In genomic region chr19:9915935-9916334, GRCm38 (mm10) we compare ENCODE assay signal across 8 mouse cellular contexts. TPM values are rescaled to one million over a fixed set of nuclear protein-coding genes. Genes with fewer than 3 reads are reported as not detected.
DNase-seq lines count a peak whose midpoint lies in the region; ATAC-seq and TF ChIP-seq lines count a peak whose summit lies in the region.

No protein-coding gene starts in this region.

- H3K4me2 ChIP-seq in lung, embryonic 14.5 days = no peak overlapping the region

- DNase-seq in CD4-positive, CD25-positive, alpha-beta regulatory T cell, adult 2 months (ENCODE audit: low read depth, low spot score) = peak; percentile 91
- DNase-seq in adipocyte (ENCODE audit: low spot score) = peak; percentile 93
- DNase-seq in embryo, embryonic 10 days (ENCODE audit: low spot score) = peak; percentile 90
- DNase-seq in gastrocnemius, postnatal 25 days = peak; percentile 40
- DNase-seq in kidney, postnatal 36 days = peak; percentile 77 to 89
- DNase-seq in lung, embryonic 14.5 days = peak; percentile 94
- DNase-seq in ovary, postnatal 36 days (ENCODE audit: low spot score) = peak; percentile 61
- DNase-seq in thymus, postnatal 25 days = peak; percentile 83

- no peaks in the 10 kb centered on the region for H3K27me3 ChIP-seq in lung, embryonic 14.5 days (ENCODE audit: insufficient read depth, low read length)

- no peak overlapping the region for H3K4me3 ChIP-seq in lung, embryonic 14.5 days (ENCODE audit: low read depth, low read length)

- no peaks in the 10 kb centered on the region for H3K9me3 ChIP-seq in lung, embryonic 14.5 days (ENCODE audit: low read depth, low read length)

- TF ChIP-seq CTCF in lung, embryonic 14.5 days (IDR thresholded peaks at IDR 0.05; ENCODE audit: low read depth) = peak; percentile 96

- ATAC-seq in lung, embryonic 14.5 days (ENCODE audit: insufficient read depth) = no peak

- H3K27ac ChIP-seq in lung, embryonic 14.5 days (ENCODE audit: low read depth) = no peak overlapping the region

- H3K4me1 ChIP-seq in lung, embryonic 14.5 days (ENCODE audit: insufficient read depth) = no peaks in the 10 kb centered on the region

- H3K9ac ChIP-seq in lung, embryonic 14.5 days = no peak overlapping the region

- no peaks in the 10 kb centered on the region for H3K36me3 ChIP-seq in lung, embryonic 14.5 days (ENCODE audit: insufficient read depth)

- WGBS in lung, embryonic 14.5 days = 0% methylated on average over 1 of the region's 1 CpGs

RNA-seq across cellular contexts. Expression of gene Incenp, which starts 16.6 kb away (rescaled TPM):
- total RNA-seq in gastrocnemius, postnatal 25 days (2021) = 1 to 10 TPM; 4.5 to 4.7 TPM
- polyA plus RNA-seq in lung, embryonic 14.5 days (2014; fragmentation: Nextera tagmentation; extraction: Ambion mirVana) = 120 and 137 TPM in 2 replicates

Comparison
In these comparisons a context has a peak if more than half of its experiments do, and no peak if none do; other contexts are left out.
1. DNase-seq: peak in every context shown above with its lines; median percentile 94 in lung, embryonic 14.5 days; 93 in adipocyte; 91 in CD4-positive, CD25-positive, alpha-beta regulatory T cell, adult 2 months; 90 in embryo, embryonic 10 days; 83 in kidney, postnatal 36 days; 83 in thymus, postnatal 25 days; 61 in ovary, postnatal 36 days; 40 in gastrocnemius, postnatal 25 days.